Mouse (Mus musculus) ovary, postnatal 14 days (tissue): ENCODE data around the gene Cirbp.

Source experiments
- DNase-seq: peaks from one replicate; pipeline ENCODE4 v3.0.0; 2022; ENCODE audit warnings: low spot score

Cirbp gene

GRCm38 (mm10) chr10:80137626-80138552 lies 27.9 kb upstream of the Cirbp start:
- no peak for DNase-seq

GRCm38 (mm10) chr10:80138553-80139438 lies 27.0 kb upstream of the Cirbp start, which contains the start of gene Atp5d:
Atp5d (plus strand) TSS chr10:80138632.
- no peak for DNase-seq

GRCm38 (mm10) chr10:80139439-80139775 lies 26.4 kb upstream of the Cirbp start:
- no peak for DNase-seq

GRCm38 (mm10) chr10:80139975-80140665 lies 25.7 kb upstream of the Cirbp start:
- no peak for DNase-seq

- DNase-seq, result no peak
These were observed 25.1 kb upstream of the Cirbp start, which contains the start of gene Cbarp for GRCm38 (mm10) chr10:80140666-80141035. Cbarp (minus strand) TSS chr10:80140835.

- peak; percentile 88 for DNase-seq
These were observed 24.5 kb upstream of the Cirbp start for GRCm38 (mm10) chr10:80141243-80141642.

GRCm38 (mm10) chr10:80141786-80142529 lies 23.8 kb upstream of the Cirbp start:
- DNase-seq, result no peak

- DNase-seq, result no peak
These were observed 23.3 kb upstream of the Cirbp start for GRCm38 (mm10) chr10:80142530-80142925.

- DNase-seq, result no peak
These were observed 22.1 kb upstream of the Cirbp start for GRCm38 (mm10) chr10:80143664-80144063.

- no peak for DNase-seq
These were observed 21.6 kb upstream of the Cirbp start for GRCm38 (mm10) chr10:80144159-80144558.

- DNase-seq, result no peak
These were observed 20.6 kb upstream of the Cirbp start for GRCm38 (mm10) chr10:80144864-80145838.

- DNase-seq, result no peak
These were observed 19.9 kb upstream of the Cirbp start for GRCm38 (mm10) chr10:80145896-80146295.

- DNase-seq, result no peak
These were observed 19.2 kb upstream of the Cirbp start for GRCm38 (mm10) chr10:80146568-80147011.

- DNase-seq, result no peak
These were observed 18.6 kb upstream of the Cirbp start for GRCm38 (mm10) chr10:80147146-80147718.

GRCm38 (mm10) chr10:80147719-80148601 lies 17.8 kb upstream of the Cirbp start, which contains the start of gene Midn:
Midn (plus strand) TSS chr10:80148272.
- no peak for DNase-seq

GRCm38 (mm10) chr10:80148610-80149290 lies 17.0 kb upstream of the Cirbp start:
- peak; percentile 94 for DNase-seq

- DNase-seq, result peak; percentile 91
These were observed 16.2 kb upstream of the Cirbp start for GRCm38 (mm10) chr10:80149291-80150225.
